Mouse (Mus musculus): ENCODE measurements around the gene Dnajc24. TPM values are rescaled to one million over a fixed set of nuclear protein-coding genes. Genes with fewer than 3 reads are reported as not detected.

Dnajc24 gene
- polyA plus RNA-seq, 1 experiment: 9.6 TPM

- H3K27me3 ChIP-seq (ENCODE audit: control insufficient read depth, insufficient read depth, low read length): no peaks in the 10 kb centered on the region
- H3K27ac ChIP-seq (ENCODE audit: control insufficient read depth, insufficient read depth, low read depth, low read length): no peak overlapping the region
- no peaks in the 10 kb centered on the region for H3K36me3 ChIP-seq (ENCODE audit: control insufficient read depth, insufficient read depth, low read length)
- no peak overlapping the region for H3K4me3 ChIP-seq (ENCODE audit: control insufficient read depth, low read depth, low read length)
- H3K4me1 ChIP-seq (ENCODE audit: control insufficient read depth, insufficient read depth, low read length): no peaks in the 10 kb centered on the region
- no peak for TF ChIP-seq POLR2A (IDR thresholded peaks at IDR 0.05; ENCODE audit: control insufficient read depth, low read depth, low read length)
- no peak for TF ChIP-seq CTCF (IDR thresholded peaks at IDR 0.05; ENCODE audit: control insufficient read depth, insufficient read depth, insufficient replicate concordance, low read depth, low read length)
These were observed 53.2 kb downstream of the Dnajc24 start for GRCm38 (mm10) chr2:105950131-105950530.

DNA sequence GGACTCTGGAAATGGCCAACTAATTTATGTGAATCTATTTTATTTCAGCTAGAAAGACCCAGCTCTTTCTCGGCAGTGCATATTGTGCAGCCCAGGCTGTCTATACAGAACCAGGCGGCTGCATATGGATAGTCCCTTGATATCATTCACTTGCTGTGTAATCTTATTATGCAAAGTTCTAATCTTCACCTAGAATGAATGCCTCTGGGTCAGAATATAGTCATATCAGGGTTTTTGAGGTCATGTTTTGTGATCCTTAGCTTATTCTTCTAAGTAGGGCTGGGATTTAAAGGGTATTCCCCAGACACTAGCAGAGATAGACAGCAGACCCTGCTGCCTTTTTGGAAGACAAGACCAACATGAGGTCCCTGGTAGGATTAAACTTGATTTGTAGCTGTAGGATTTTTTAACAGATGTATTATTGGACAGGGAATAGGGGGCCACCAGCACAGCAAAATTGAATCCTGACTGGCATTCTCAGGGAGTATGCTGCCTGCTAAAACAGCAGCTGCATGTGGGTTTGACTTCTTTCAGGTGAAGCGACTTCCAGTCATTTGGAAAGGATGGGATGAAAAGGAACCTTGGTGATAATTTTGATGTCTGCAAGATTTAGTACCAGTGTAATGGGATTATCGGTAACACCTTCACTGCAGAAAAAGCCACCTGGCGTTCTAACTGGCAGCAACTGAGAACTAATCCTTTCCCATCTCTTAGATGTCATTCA is 85.6 kb downstream of the Dnajc24 start:
- no peak overlapping the region for H3K27ac ChIP-seq (ENCODE audit: control insufficient read depth, insufficient read depth, low read depth, low read length)
- H3K36me3 ChIP-seq (ENCODE audit: control insufficient read depth, insufficient read depth, low read length): no peaks in the 10 kb centered on the region
- no peaks in the 10 kb centered on the region for H3K27me3 ChIP-seq (ENCODE audit: control insufficient read depth, insufficient read depth, low read length)
- no peak overlapping the region for H3K4me3 ChIP-seq (ENCODE audit: control insufficient read depth, low read depth, low read length)
- TF ChIP-seq CTCF (IDR thresholded peaks at IDR 0.05; ENCODE audit: control insufficient read depth, insufficient read depth, insufficient replicate concordance, low read depth, low read length) (no peak), POLR2A (IDR thresholded peaks at IDR 0.05; ENCODE audit: control insufficient read depth, low read depth, low read length) (no peak)
- H3K4me1 ChIP-seq (ENCODE audit: control insufficient read depth, insufficient read depth, low read length): no peaks in the 10 kb centered on the region

Other genes with a start within 250 kb of the Dnajc24 start
- 2.9 and 3.3 TPM in 2 replicates for gene Elp4, start 99.0 kb downstream of the Dnajc24 start, polyA plus RNA-seq (2012; rRNA removed)
- 52.9 and 66.7 TPM in 2 replicates for gene Immp1l, start 98.9 kb downstream of the Dnajc24 start, polyA plus RNA-seq (2012; rRNA removed)

All from testis, adult 2 months (tissue).